Mouse (Mus musculus) hematopoietic stem cell, adult 5-6 weeks (primary cell): ENCODE results near the gene Slc10a7. TPM values are rescaled to one million over a fixed set of nuclear protein-coding genes. Genes with fewer than 3 reads are reported as not detected.

Source experiments
- ATAC-seq, 2 experiments: fragments of 125-278 bp in 1 of 2; replicated peaks in 1 of 2; 2 replicates each; pipeline ENCODE4 v1.8.0; 2016 to 2017; ENCODE audit warnings: inconsistent platforms in 2 of 2, mild to moderate bottlenecking in 2 of 2, moderate number of reproducible peaks in 2 of 2, low read depth in 1 of 2, moderate TSS enrichment in 1 of 2; ENCODE audit not compliant: low FRiP score in 2 of 2, poor library complexity in 2 of 2, severe bottlenecking in 2 of 2, insufficient read depth in 1 of 2, low TSS enrichment in 1 of 2
- total RNA-seq: library from RNA; stranded (forward); fragments of 172-1452, 232-1000 nt; gene quantifications from 2 replicates; pipeline ENCODE4 v1.2.3, GENCODE M21; 2017

Gene Slc10a7
- total RNA-seq, 1 experiment from 2014 or later = 17.7 TPM

DNA sequence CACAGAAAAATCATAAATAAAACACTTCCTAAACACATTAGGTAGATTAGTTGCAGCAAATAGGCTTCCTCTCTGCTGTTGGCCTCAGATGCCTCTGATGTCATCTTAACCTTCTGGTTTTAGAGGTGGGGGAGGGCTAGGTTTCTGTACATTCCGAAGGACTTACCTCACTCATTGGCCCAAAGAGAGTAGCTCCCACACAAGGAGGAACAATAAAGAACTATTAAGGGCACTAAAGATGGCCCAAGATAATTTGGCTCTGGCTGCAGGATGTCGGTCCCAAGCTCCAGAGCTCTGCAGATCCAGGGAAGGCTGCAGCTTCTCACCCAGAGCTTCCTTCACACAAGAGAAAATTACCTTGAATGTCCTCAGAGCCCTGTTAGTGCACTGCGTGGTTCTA lies 75.7 kb downstream of the Slc10a7 start:
- no peak for ATAC-seq

DNA sequence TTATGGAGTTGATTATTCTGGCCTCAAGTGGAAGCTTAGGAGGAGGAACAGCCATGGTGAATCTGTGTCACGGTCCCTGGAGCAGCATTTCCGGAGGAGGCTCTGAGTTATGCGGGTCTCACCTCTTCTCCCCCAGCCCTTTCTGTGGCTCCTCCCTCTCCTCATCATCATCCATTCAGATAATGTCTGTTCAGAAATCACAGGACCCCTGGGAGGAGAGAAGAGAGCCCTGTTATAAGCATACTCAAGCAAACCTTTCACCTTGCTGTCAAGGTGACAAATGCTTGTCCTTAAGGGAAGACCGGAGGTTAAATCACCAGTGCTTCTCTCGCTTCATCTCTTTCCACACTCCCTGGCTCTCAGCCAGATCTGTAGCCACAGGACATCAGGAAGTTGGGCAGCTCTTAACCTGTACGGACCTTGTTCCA lies 86.3 kb downstream of the Slc10a7 start:
- ATAC-seq = no peak

DNA sequence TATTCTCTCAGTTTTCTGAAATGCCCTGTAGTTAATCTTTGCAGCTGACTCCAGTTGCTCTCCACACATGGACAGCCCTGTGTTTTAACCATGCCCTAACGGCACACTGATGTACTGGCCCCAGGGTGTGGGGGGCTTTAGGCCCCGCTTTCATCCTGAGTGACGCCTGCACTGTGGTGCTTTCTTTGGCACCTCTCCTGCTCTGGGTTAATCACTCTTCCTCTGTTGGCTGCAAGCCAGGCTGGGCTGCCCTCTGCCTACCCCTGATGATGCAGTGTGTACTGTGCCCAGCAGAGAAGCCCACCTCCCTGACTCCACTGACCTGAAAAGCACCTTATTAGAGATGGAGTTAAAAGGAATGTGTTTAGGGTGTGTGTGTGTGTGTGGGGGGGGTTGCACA lies 89.1 kb downstream of the Slc10a7 start:
- peak in 1 of 2 experiments; percentile 49; a peak in 2 of 4 replicates for ATAC-seq

DNA sequence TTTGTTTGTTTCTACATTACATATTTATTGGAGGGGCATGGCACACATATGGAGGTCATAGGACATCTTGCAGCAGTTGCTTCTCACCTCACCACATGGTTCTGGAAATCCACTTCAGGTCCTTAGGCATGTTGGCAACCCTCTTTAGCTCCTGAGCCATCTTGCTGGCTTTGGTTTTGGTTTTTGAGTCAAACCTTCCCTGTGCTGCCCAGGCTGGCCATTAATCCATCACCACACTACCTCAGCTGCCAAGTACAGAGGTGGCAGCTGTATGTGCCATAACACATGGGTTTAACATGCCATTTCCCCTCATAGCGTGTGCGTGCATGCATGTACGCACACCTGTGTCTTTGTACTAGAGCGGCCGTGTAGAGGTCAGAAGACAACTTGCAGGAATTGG lies 93.9 kb downstream of the Slc10a7 start:
- 0 out of 4 replicates have a peak, but pooled peaks of 1 of the 2 experiments have one; percentile 27 for ATAC-seq

DNA sequence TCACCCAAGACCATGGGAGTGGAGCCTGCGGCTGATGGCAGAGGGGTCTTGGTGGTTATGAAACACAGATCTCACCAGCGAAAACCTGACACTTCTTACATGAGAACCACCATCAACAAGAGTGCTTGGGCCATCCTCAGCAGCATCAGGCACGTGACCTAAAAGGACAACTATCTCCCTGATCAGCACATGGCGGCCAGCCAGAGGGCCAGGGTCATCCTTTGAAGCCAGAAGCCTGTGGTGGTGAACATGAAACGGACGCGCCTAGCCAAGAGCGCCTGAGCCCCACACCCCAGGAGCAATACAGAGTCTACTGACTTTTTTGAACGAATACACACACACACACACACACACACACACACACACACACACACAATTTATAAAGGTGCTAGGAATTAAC lies 95.3 kb downstream of the Slc10a7 start:
- no peak for ATAC-seq

DNA sequence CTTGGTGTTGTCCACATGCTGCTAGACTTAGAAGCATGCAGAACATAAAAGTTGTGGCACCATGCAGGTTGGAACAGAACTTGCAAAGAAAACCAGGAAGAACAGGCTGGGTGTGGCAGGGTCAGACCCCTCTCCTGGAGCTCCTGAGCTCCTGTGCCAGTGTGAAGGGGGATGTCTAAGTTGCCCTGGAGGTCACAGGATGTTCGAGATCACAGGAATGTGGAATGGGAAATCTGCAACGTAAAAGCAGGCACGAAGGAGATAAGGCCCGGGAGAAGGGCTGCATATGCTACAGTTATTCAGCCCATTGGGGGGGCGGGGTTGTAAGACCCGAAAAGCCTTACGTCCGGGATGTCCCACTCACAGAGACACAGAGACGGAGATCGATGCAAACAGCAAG lies 100.2 kb downstream of the Slc10a7 start:
- no peak for ATAC-seq

DNA sequence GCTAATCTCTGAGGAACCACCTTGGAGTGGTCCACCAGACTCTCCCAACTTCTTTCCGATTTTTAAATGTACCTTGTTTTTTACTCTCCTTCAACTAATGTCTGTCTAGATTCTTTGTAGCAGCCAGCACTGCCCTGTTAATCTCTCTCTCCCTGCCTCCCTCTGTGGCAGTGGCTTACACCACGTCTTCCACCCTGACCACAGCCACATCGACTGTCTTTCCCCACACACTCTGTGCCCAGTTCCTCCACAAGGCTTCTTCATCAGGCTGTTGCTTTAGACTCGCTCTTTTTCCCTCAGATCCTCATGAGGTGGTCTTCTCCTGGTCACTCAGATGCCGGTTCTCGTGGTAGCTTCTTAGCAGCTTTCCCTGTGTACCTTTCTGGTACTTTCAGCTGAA lies 101.9 kb downstream of the Slc10a7 start:
- ATAC-seq = no peak

DNA sequence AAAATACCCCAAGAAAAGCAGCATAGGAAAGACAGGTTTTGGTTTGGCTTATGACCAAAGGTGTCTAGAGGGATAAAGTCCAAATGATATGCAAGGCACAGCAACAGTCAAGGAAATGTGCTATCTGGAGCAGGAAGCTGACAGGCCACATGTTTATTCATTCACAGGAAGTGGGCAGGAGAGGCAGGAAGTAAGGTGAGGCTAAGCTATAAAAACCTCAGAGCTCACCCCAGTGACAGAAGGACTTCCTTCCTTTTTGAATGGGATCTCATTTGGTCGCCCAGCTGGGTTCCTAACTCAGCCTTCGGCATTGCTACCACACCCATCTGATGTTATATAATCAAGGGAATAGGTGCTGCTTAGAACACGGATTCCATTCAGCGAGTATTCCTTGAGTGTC lies 113.2 kb downstream of the Slc10a7 start:
- peak; percentile 69 to 79 for ATAC-seq

DNA sequence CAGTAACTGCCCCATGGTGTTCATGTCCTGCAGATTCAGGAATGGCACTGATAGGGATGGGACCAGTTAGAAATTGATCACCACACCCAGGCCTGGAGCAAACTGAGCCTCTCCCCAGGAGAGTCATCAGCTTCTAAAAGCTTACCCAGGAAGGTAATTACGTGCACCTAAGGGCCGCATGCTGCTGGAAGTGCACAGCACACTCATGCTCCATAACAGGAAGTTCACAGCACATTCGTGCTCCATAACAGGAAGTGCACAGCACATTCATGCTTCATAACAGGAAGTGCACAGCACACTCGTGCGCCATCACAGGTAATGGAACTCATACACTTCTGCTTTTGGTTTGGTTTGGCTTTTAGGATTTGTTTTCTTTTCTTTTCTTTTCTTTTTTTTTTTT lies 114.8 kb downstream of the Slc10a7 start:
- peak; percentile 69 to 82 for ATAC-seq

DNA sequence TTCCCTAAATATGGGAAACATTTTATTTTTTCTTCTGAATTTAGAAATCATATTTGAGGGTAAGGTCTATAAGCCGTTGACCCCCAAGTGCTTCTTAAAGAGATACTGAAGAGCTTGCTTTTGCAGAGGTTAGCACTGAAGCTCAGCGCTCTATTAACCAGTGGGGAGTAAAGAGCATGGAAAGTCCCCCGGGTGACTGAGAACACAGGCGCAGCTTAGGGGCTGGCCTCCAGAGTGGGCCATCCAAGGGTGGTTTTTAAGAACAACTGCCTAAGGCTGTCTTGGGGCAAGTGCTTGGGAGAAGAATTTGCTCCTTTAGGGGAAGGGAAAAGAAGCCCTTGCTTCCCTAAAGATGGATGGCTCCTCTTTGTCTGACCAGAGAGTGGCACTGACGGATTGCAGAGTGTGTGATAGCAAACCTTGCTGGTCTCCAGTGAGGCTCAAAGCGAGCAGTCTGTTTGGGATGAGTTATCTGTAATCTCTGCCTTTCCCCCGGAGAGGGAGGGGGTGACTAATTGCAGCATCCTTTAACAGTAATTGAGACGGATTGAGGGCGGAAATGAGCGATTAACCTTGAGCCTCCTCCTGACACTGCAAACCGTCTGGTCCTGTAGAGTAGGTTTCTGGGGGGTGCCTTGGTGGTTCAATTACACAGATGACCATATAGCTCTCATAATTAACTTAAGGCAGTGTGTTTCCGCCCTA lies 115.7 kb downstream of the Slc10a7 start:
- ATAC-seq = no peak

DNA sequence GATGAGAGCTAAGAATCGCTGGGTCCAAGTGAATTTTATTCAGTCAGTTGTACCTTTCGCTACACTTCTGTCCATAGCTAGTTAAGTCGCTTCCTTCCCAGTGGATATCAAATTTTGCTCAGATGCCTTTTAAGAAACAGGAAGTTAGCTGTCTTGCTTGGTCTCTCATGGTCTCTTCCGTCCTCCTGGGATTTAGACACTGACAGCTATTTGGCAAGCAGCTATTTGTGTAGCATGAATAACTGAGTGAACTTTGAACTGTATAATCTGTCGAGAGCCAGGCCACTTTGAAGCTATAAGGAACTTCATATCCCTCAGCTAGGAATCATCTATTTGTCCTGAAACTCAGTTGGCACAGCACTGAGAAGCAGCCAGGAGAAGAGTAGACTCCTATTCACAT lies 117.5 kb downstream of the Slc10a7 start:
- ATAC-seq = no peak

DNA sequence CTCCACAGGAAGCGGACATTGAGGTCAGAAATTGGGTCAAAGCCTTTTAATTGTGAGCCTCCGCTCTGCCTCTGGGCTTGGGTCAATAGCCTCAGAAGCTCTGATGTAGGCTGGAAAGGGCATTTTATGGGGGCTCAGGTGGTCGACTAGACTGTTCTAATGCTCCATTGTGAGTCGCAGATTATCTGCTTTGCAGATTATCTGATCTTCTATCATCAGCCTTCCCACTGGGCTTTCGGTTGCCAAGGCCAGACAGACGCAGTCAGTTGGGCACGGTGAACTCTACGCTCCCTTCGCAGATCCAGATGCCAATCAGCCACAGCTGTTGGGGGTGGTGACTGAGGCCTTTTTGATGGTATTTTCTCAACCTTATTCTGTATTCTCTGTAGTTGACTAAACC lies 118.6 kb downstream of the Slc10a7 start:
- no peak for ATAC-seq

DNA sequence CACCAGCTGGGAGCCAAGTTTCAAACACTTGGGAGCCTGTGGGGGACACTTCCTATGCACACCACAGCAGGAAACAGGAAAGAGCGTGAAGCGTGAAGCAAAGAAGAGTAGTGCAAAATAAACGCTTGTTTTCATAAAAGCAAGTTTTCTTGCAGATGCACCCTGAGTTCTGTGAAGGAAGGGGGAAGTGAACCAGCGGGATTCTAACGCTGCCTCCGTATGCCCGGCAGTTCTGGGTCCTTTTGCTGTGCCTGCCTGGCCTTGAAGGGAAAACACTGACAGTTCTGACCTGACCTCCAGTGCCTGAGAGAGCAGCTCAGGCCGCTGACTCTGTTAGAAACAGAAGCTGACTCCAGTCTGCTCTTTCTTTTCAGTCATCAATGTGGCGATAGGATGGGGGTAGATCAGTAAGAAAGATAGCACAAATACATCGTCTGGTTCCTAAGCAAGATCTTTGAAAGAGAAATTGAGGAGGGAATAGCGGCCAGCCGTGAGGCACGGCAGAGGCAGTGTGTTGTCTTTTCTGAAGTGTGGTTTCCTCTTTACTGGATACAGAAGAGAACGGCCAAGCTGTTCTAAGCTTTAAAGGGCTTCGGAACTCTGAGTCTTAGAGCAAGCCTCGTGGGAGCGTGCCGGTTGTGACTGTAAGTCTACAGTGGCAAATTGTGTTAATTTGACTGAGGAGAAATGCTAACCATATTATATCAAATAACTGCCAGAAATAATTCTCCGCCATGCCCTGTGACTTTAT lies 121.4 kb downstream of the Slc10a7 start:
- ATAC-seq = peak; percentile 67 to 69

DNA sequence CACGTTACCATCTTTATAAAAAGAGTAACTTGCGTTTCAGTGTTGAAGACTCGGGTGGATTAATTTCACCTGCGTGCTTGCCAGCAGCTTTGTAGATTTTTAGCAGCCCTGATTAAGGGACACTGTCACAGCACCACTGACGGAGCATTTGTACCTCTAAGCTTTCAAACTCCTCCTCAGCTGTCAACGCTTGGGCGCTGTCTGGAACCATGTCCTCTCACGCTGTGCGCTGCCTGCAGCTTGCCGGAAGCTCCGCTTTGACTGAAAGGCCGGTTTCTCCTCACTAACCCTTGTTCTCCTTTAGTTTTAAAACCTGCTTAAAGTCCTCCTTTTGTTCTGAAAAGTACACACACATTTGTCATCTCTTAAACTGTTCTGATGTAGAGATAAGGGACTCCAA lies 123.9 kb downstream of the Slc10a7 start:
- no peak for ATAC-seq

DNA sequence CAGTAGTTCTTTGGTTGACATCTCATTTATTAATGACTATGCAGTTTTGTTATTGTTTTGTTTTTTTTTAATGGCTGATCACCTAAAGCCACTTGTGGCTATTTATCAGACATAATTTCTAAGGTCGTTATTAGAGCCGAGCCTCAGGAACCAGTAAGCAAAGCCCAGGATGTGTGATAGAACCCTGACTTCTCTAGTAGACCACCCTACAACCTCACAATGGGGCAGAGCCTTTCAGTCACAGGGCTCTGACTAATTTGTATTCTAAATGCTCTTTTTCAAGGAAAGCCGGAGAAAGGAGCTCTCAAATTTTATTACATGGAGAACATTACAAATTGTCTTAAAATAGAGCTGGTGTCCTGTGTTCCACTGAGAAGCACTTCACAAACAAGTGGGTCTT lies 124.9 kb downstream of the Slc10a7 start:
- ATAC-seq = no peak

DNA sequence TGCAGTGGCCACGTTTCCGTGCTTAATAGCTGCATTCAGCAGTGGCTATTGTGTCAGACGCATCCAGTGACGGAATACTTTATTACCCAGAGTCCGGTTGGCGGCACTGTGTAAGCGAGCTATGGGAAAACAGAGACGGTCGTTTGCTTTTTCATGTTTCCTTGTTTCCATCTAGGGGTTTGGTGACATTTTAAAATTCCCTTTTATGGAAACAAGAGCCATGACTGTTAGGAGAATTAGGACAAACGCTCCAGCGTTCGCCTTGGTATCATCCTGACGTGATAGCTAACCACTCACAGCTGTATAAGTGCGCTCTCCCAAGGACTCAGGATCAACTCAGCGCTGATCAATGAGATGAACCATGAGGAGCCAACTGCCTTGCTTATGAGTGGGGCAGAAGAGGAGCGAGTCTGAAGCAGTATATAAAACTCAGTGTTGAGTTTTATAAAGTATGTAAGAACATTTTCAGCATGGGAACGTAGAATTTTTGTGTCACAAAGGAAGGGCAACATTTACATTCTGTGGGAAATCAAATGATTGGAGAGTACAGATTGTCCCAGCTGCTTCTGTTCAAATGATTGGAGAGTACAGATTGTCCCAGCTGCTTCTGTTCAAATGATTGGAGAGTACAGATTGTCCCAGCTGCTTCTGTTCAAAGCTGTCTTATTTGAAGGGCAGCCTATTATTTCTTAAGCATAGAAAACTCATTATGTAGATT lies 125.5 kb downstream of the Slc10a7 start:
- no peak for ATAC-seq

DNA sequence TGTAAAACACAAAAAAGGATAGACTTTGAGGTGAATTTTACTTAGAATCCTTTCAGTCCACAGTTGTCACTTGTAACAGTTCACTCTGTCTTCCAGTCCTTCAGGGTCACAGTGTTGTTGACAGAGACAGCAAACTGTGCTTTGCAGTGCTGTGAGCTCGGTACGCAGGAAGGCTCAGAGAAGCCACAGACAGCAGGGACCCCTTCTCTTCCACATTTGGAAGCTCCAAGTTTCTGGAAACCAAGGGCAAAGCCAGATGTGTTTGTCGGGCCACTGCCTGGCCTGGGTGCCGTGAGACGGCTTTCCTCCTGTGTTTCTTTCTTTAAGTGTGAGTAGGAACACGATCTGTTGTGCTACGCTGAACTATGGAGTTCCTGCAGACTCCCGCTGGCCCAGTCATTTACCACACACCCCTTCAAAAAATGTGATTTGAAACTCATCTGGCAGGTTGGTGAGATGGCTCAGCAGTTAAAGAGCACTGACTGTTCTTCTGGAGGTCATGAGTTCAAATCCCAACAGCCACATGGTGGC lies 126.2 kb downstream of the Slc10a7 start:
- no peak for ATAC-seq

DNA sequence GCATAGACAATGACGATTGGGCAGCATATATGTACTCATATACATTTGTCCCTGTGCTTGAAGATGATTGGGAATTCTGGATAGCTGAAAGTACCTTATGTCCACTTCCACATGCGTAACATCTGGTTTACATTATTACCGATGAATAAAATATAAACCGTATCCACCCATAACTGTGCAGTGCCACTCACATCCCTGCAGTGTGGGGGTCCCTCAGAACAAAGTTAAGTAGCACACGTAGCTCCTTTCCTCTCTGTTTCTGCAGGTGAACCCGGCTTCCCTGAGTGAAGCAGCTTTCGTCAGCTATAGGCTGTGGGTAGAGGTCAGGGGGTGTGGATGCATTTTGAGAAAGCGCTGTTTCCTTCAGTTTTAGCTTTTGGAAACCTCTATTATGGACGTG lies 132.8 kb downstream of the Slc10a7 start:
- no peak for ATAC-seq
